Mouse (Mus musculus) cerebellum, adult 9-11 months (tissue): ENCODE measurements at regions not wholly inside any gene's neighbourhood (a gene's known extent, or its start where the extent isn't known, plus 50 kb on each side); places are given as distances from the start of the nearest gene placed in this dataset.

Source experiments
- DNase-seq: peaks from one replicate; pipeline ENCODE4 v3.0.0; 2022

- DNase-seq, result no peak
Measured at GRCm38 (mm10) chr2:169233151-169234123, 278.1 kb upstream of the Zfp64 start.

- no peak for DNase-seq
Measured at GRCm38 (mm10) chr2:169222264-169222663, 266.9 kb upstream of the Zfp64 start.

- DNase-seq, result no peak
Measured at GRCm38 (mm10) chr2:169221141-169221540, 265.8 kb upstream of the Zfp64 start.

- no peak for DNase-seq
Measured at GRCm38 (mm10) chr2:169215546-169216043, 260.2 kb upstream of the Zfp64 start.

- DNase-seq, result no peak
Measured at GRCm38 (mm10) chr2:169214396-169214795, 259.0 kb upstream of the Zfp64 start.

GRCm38 (mm10) chr2:169213314-169213713 lies 257.9 kb upstream of the Zfp64 start:
- no peak for DNase-seq

- DNase-seq, result no peak
Measured at GRCm38 (mm10) chr2:169212676-169213257, 257.4 kb upstream of the Zfp64 start.

- no peak for DNase-seq
Measured at GRCm38 (mm10) chr2:169204254-169204752, 248.9 kb upstream of the Zfp64 start.

- no peak for DNase-seq
Measured at GRCm38 (mm10) chr2:169191974-169192373, 236.6 kb upstream of the Zfp64 start.

- no peak for DNase-seq
Measured at GRCm38 (mm10) chr2:169191465-169191864, 236.1 kb upstream of the Zfp64 start.

- DNase-seq, result no peak
Measured at GRCm38 (mm10) chr2:169177565-169177964, 222.2 kb upstream of the Zfp64 start.

GRCm38 (mm10) chr2:169168795-169169194 lies 213.4 kb upstream of the Zfp64 start:
- no peak for DNase-seq

GRCm38 (mm10) chr2:169168376-169168775 lies 213.0 kb upstream of the Zfp64 start:
- DNase-seq, result no peak

GRCm38 (mm10) chr2:169161651-169162050 lies 206.3 kb upstream of the Zfp64 start:
- no peak for DNase-seq

GRCm38 (mm10) chr2:169158760-169159159 lies 203.4 kb upstream of the Zfp64 start:
- no peak for DNase-seq

- DNase-seq, result no peak
Measured at GRCm38 (mm10) chr2:169158005-169158673, 202.8 kb upstream of the Zfp64 start.

GRCm38 (mm10) chr2:169156908-169157307 lies 201.5 kb upstream of the Zfp64 start:
- no peak for DNase-seq

GRCm38 (mm10) chr2:169154881-169155280 lies 199.5 kb upstream of the Zfp64 start:
- DNase-seq, result no peak

GRCm38 (mm10) chr2:169147655-169148054 lies 192.3 kb upstream of the Zfp64 start:
- no peak for DNase-seq

- no peak for DNase-seq
Measured at GRCm38 (mm10) chr2:169142224-169142623, 186.8 kb upstream of the Zfp64 start.

GRCm38 (mm10) chr2:169133855-169134254 lies 178.5 kb upstream of the Zfp64 start:
- DNase-seq, result no peak

- no peak for DNase-seq
Measured at GRCm38 (mm10) chr2:169125476-169125875, 170.1 kb upstream of the Zfp64 start.

- DNase-seq, result no peak
Measured at GRCm38 (mm10) chr2:169122887-169123286, 167.5 kb upstream of the Zfp64 start.
